Mouse (Mus musculus): ENCODE measurements at regions not wholly inside any gene's neighbourhood (a gene's known extent, or its start where the extent isn't known, plus 50 kb on each side); places are given as distances from the start of the nearest gene placed in this dataset.
"Not testable (repeated sequence)": the region's sequence is repeated elsewhere in the genome, so short reads cannot be mapped to it uniquely, and the experiment has no call there.

GRCm38 (mm10) chr6:31038445-31038844, 79.6 kb upstream of the Klf14 start:
- H3K27me3 ChIP-seq (ENCODE audit: control insufficient read depth, insufficient read depth, low read depth, low read length); H3K4me1 ChIP-seq (replicated peaks; ENCODE audit: control insufficient read depth, insufficient read depth, low read length); H3K9ac ChIP-seq (ENCODE audit: low read length); ATAC-seq (ENCODE audit: low read depth); H3K9me3 ChIP-seq (ENCODE audit: control insufficient read depth, low read length); H3K4me2 ChIP-seq (ENCODE audit: low read depth, low read length); H3K36me3 ChIP-seq (ENCODE audit: control insufficient read depth, insufficient read depth, low read length); H3K27ac ChIP-seq (ENCODE audit: low read length); H3K4me3 ChIP-seq (ENCODE audit: low read length): not testable (repeated sequence)
- 2% methylated on average over 2 of the region's 2 CpGs for WGBS

GRCm38 (mm10) chr6:31039485-31039884, 80.6 kb upstream of the Klf14 start:
- H3K9me3 ChIP-seq (ENCODE audit: control insufficient read depth, low read length): no peaks in the 10 kb centered on the region
- no peaks in the 10 kb centered on the region for H3K27me3 ChIP-seq (ENCODE audit: control insufficient read depth, insufficient read depth, low read depth, low read length)
- H3K4me1 ChIP-seq (replicated peaks; ENCODE audit: control insufficient read depth, insufficient read depth, low read length): no peaks in the 10 kb centered on the region
- 66% methylated on average over 6 of the region's 6 CpGs for WGBS
- no peak for ATAC-seq (ENCODE audit: low read depth)
- no peak overlapping the region for H3K4me2 ChIP-seq (ENCODE audit: low read depth, low read length)
- H3K9ac ChIP-seq (ENCODE audit: low read length): no peak overlapping the region
- no peaks in the 10 kb centered on the region for H3K36me3 ChIP-seq (ENCODE audit: control insufficient read depth, insufficient read depth, low read length)
- no peak overlapping the region for H3K4me3 ChIP-seq (ENCODE audit: low read length)
- no peak overlapping the region for H3K27ac ChIP-seq (ENCODE audit: low read length)

- 75% methylated on average over 6 of the region's 6 CpGs for WGBS
- Histone ChIP-seq H3K9me3 (ENCODE audit: control insufficient read depth, low read length) (no peaks in the 10 kb centered on the region), H3K9ac (ENCODE audit: low read length) (no peak overlapping the region), H3K36me3 (ENCODE audit: control insufficient read depth, insufficient read depth, low read length) (no peaks in the 10 kb centered on the region), H3K27me3 (ENCODE audit: control insufficient read depth, insufficient read depth, low read depth, low read length) (no peaks in the 10 kb centered on the region), H3K27ac (ENCODE audit: low read length) (no peak overlapping the region), H3K4me3 (ENCODE audit: low read length) (no peak overlapping the region), H3K4me2 (ENCODE audit: low read depth, low read length) (no peak overlapping the region), H3K4me1 (replicated peaks; ENCODE audit: control insufficient read depth, insufficient read depth, low read length) (no peaks in the 10 kb centered on the region)
- no peak for ATAC-seq (ENCODE audit: low read depth)
These were observed 81.9 kb upstream of the Klf14 start for GRCm38 (mm10) chr6:31040783-31041182.

- H3K4me1 ChIP-seq (replicated peaks; ENCODE audit: control insufficient read depth, insufficient read depth, low read length): no peaks in the 10 kb centered on the region
- no peak overlapping the region for H3K4me3 ChIP-seq (ENCODE audit: low read length)
- H3K4me2 ChIP-seq (ENCODE audit: low read depth, low read length): no peak overlapping the region
- no peaks in the 10 kb centered on the region for H3K36me3 ChIP-seq (ENCODE audit: control insufficient read depth, insufficient read depth, low read length)
- ATAC-seq (ENCODE audit: low read depth): no peak
- H3K27me3 ChIP-seq (ENCODE audit: control insufficient read depth, insufficient read depth, low read depth, low read length): no peaks in the 10 kb centered on the region
- no peak overlapping the region for H3K27ac ChIP-seq (ENCODE audit: low read length)
- WGBS: 84% methylated on average over 4 of the region's 4 CpGs
- H3K9me3 ChIP-seq (ENCODE audit: control insufficient read depth, low read length): no peaks in the 10 kb centered on the region
- H3K9ac ChIP-seq (ENCODE audit: low read length): no peak overlapping the region
These were observed 84.5 kb upstream of the Klf14 start for GRCm38 (mm10) chr6:31043368-31043767.

GRCm38 (mm10) chr6:31043919-31044318, 85.0 kb upstream of the Klf14 start:
- whole genome bisulfite sequencing: 88% methylated on average over 3 of the region's 3 CpGs
- H3K9me3 ChIP-seq (ENCODE audit: control insufficient read depth, low read length): no peaks in the 10 kb centered on the region
- no peak for ATAC-seq (ENCODE audit: low read depth)

GRCm38 (mm10) chr6:31046197-31046596, 87.3 kb upstream of the Klf14 start:
- ATAC-seq (ENCODE audit: low read depth): no peak
- no peak overlapping the region for H3K4me3 ChIP-seq (ENCODE audit: low read length)

More at GRCm38 (mm10) chr6:31043919-31044318, 85.0 kb upstream of the Klf14 start:
- Histone ChIP-seq H3K9ac (ENCODE audit: low read length) (no peak overlapping the region), H3K27ac (ENCODE audit: low read length) (no peak overlapping the region), H3K4me2 (ENCODE audit: low read depth, low read length) (no peak overlapping the region), H3K27me3 (ENCODE audit: control insufficient read depth, insufficient read depth, low read depth, low read length) (no peaks in the 10 kb centered on the region), H3K36me3 (ENCODE audit: control insufficient read depth, insufficient read depth, low read length) (no peaks in the 10 kb centered on the region), H3K4me3 (ENCODE audit: low read length) (no peak overlapping the region), H3K4me1 (replicated peaks; ENCODE audit: control insufficient read depth, insufficient read depth, low read length) (no peaks in the 10 kb centered on the region)

GRCm38 (mm10) chr6:31048920-31049576, 90.2 kb upstream of the Klf14 start:
- no peak for ATAC-seq (ENCODE audit: low read depth)
- H3K9ac ChIP-seq (ENCODE audit: low read length): no peak overlapping the region
- no peaks in the 10 kb centered on the region for H3K4me1 ChIP-seq (replicated peaks; ENCODE audit: control insufficient read depth, insufficient read depth, low read length)
- WGBS: 43% methylated on average over 11 of the region's 11 CpGs
- no peaks in the 10 kb centered on the region for H3K36me3 ChIP-seq (ENCODE audit: control insufficient read depth, insufficient read depth, low read length)
- H3K27ac ChIP-seq (ENCODE audit: low read length): no peak overlapping the region
- no peak overlapping the region for H3K4me2 ChIP-seq (ENCODE audit: low read depth, low read length)
- H3K27me3 ChIP-seq (ENCODE audit: control insufficient read depth, insufficient read depth, low read depth, low read length): no peaks in the 10 kb centered on the region
- no peaks in the 10 kb centered on the region for H3K9me3 ChIP-seq (ENCODE audit: control insufficient read depth, low read length)
- H3K4me3 ChIP-seq (ENCODE audit: low read length): no peak overlapping the region

More at GRCm38 (mm10) chr6:31046197-31046596, 87.3 kb upstream of the Klf14 start:
- Histone ChIP-seq H3K27ac (ENCODE audit: low read length) (no peak overlapping the region), H3K9me3 (ENCODE audit: control insufficient read depth, low read length) (no peaks in the 10 kb centered on the region), H3K36me3 (ENCODE audit: control insufficient read depth, insufficient read depth, low read length) (no peaks in the 10 kb centered on the region), H3K4me1 (replicated peaks; ENCODE audit: control insufficient read depth, insufficient read depth, low read length) (no peaks in the 10 kb centered on the region), H3K4me2 (ENCODE audit: low read depth, low read length) (no peak overlapping the region), H3K27me3 (ENCODE audit: control insufficient read depth, insufficient read depth, low read depth, low read length) (no peaks in the 10 kb centered on the region), H3K9ac (ENCODE audit: low read length) (no peak overlapping the region)
- 11% methylated on average over 3 of the region's 3 CpGs for WGBS

GRCm38 (mm10) chr6:31050831-31051230, 92.0 kb upstream of the Klf14 start:
- H3K9ac ChIP-seq (ENCODE audit: low read length): no peak overlapping the region
- H3K4me2 ChIP-seq (ENCODE audit: low read depth, low read length): no peak overlapping the region
- H3K9me3 ChIP-seq (ENCODE audit: control insufficient read depth, low read length): no peaks in the 10 kb centered on the region
- ATAC-seq (ENCODE audit: low read depth): no peak
- H3K27ac ChIP-seq (ENCODE audit: low read length): no peak overlapping the region
- 48% methylated on average over 5 of the region's 5 CpGs for WGBS
- H3K27me3 ChIP-seq (ENCODE audit: control insufficient read depth, insufficient read depth, low read depth, low read length): no peaks in the 10 kb centered on the region
- no peaks in the 10 kb centered on the region for H3K36me3 ChIP-seq (ENCODE audit: control insufficient read depth, insufficient read depth, low read length)
- no peak overlapping the region for H3K4me3 ChIP-seq (ENCODE audit: low read length)
- H3K4me1 ChIP-seq (replicated peaks; ENCODE audit: control insufficient read depth, insufficient read depth, low read length): no peaks in the 10 kb centered on the region

GRCm38 (mm10) chr6:31051771-31052170, 92.9 kb upstream of the Klf14 start:
- no peaks in the 10 kb centered on the region for H3K4me1 ChIP-seq (replicated peaks; ENCODE audit: control insufficient read depth, insufficient read depth, low read length)
- ATAC-seq (ENCODE audit: low read depth): no peak
- no peak overlapping the region for H3K4me3 ChIP-seq (ENCODE audit: low read length)
- H3K9ac ChIP-seq (ENCODE audit: low read length): no peak overlapping the region
- no peak overlapping the region for H3K27ac ChIP-seq (ENCODE audit: low read length)
- no peaks in the 10 kb centered on the region for H3K9me3 ChIP-seq (ENCODE audit: control insufficient read depth, low read length)
- H3K4me2 ChIP-seq (ENCODE audit: low read depth, low read length): no peak overlapping the region
- 77% methylated on average over 6 of the region's 6 CpGs for WGBS
- no peaks in the 10 kb centered on the region for H3K27me3 ChIP-seq (ENCODE audit: control insufficient read depth, insufficient read depth, low read depth, low read length)
- H3K36me3 ChIP-seq (ENCODE audit: control insufficient read depth, insufficient read depth, low read length): no peaks in the 10 kb centered on the region

GRCm38 (mm10) chr6:31053003-31053402, 94.1 kb upstream of the Klf14 start:
- H3K36me3 ChIP-seq (ENCODE audit: control insufficient read depth, insufficient read depth, low read length): no peaks in the 10 kb centered on the region
- H3K9ac ChIP-seq (ENCODE audit: low read length): no peak overlapping the region
- no peak overlapping the region for H3K27ac ChIP-seq (ENCODE audit: low read length)
- H3K4me2 ChIP-seq (ENCODE audit: low read depth, low read length): no peak overlapping the region
- H3K9me3 ChIP-seq (ENCODE audit: control insufficient read depth, low read length): no peaks in the 10 kb centered on the region
- ATAC-seq (ENCODE audit: low read depth): no peak
- H3K4me1 ChIP-seq (replicated peaks; ENCODE audit: control insufficient read depth, insufficient read depth, low read length): no peaks in the 10 kb centered on the region
- H3K27me3 ChIP-seq (ENCODE audit: control insufficient read depth, insufficient read depth, low read depth, low read length): no peaks in the 10 kb centered on the region
- 6% methylated on average over 8 of the region's 8 CpGs for WGBS
- H3K4me3 ChIP-seq (ENCODE audit: low read length): no peak overlapping the region

All from lung, embryonic 16.5 days (tissue).